Mouse (Mus musculus): ENCODE measurements around the gene Kalrn. TPM values are rescaled to one million over a fixed set of nuclear protein-coding genes. Genes with fewer than 3 reads are reported as not detected.
A peak's percentile ranks its signal among the peaks of the same experiment; 100 is the strongest.

The Kalrn gene
- total RNA-seq, 2 experiments from 2014 or later: 18.6 to 24.1 TPM

- DNase-seq (ENCODE audit: low spot score): no peak
These were observed 133.2 kb downstream of the Kalrn start for GRCm38 (mm10) chr16:34440019-34440615.

GRCm38 (mm10) chr16:34430131-34430530, 143.2 kb downstream of the Kalrn start:
- no peak for DNase-seq (ENCODE audit: low spot score)

- no peak for DNase-seq (ENCODE audit: low spot score)
These were observed 145.7 kb downstream of the Kalrn start for GRCm38 (mm10) chr16:34427654-34428053.

GRCm38 (mm10) chr16:34421473-34421872, 151.9 kb downstream of the Kalrn start:
- peak; percentile 31 for DNase-seq (ENCODE audit: low spot score)

GRCm38 (mm10) chr16:34417966-34418365, 155.4 kb downstream of the Kalrn start:
- peak; percentile 47 for DNase-seq (ENCODE audit: low spot score)

GRCm38 (mm10) chr16:34417383-34417782, 155.9 kb downstream of the Kalrn start:
- no peak for DNase-seq (ENCODE audit: low spot score)

GRCm38 (mm10) chr16:34414581-34414980, 158.8 kb downstream of the Kalrn start:
- no peak for DNase-seq (ENCODE audit: low spot score)

GRCm38 (mm10) chr16:34413868-34414333, 159.4 kb downstream of the Kalrn start:
- DNase-seq (ENCODE audit: low spot score): peak; percentile 57

- no peak for DNase-seq (ENCODE audit: low spot score)
These were observed 166.3 kb downstream of the Kalrn start for GRCm38 (mm10) chr16:34407036-34407435.

GRCm38 (mm10) chr16:34405094-34405493, 168.2 kb downstream of the Kalrn start:
- DNase-seq (ENCODE audit: low spot score): no peak

- DNase-seq (ENCODE audit: low spot score): no peak
These were observed 172.1 kb downstream of the Kalrn start for GRCm38 (mm10) chr16:34401216-34401615.

- no peak for DNase-seq (ENCODE audit: low spot score)
These were observed 173.1 kb downstream of the Kalrn start for GRCm38 (mm10) chr16:34400102-34400728.

GRCm38 (mm10) chr16:34395221-34395811, 178.0 kb downstream of the Kalrn start:
- no peak for DNase-seq (ENCODE audit: low spot score)

- DNase-seq (ENCODE audit: low spot score): no peak
These were observed 183.6 kb downstream of the Kalrn start for GRCm38 (mm10) chr16:34389520-34390271.

GRCm38 (mm10) chr16:34388871-34389270, 184.5 kb downstream of the Kalrn start:
- no peak for DNase-seq (ENCODE audit: low spot score)

GRCm38 (mm10) chr16:34385065-34385464, 188.3 kb downstream of the Kalrn start:
- no peak for DNase-seq (ENCODE audit: low spot score)

- DNase-seq (ENCODE audit: low spot score): no peak
These were observed 190.3 kb downstream of the Kalrn start for GRCm38 (mm10) chr16:34382992-34383391.

- DNase-seq (ENCODE audit: low spot score): no peak
These were observed 197.0 kb downstream of the Kalrn start for GRCm38 (mm10) chr16:34376166-34376857.

GRCm38 (mm10) chr16:34373519-34373918, 199.8 kb downstream of the Kalrn start:
- no peak for DNase-seq (ENCODE audit: low spot score)

GRCm38 (mm10) chr16:34372103-34372741, 201.1 kb downstream of the Kalrn start:
- DNase-seq (ENCODE audit: low spot score): peak; percentile 60

- no peak for DNase-seq (ENCODE audit: low spot score)
These were observed 214.1 kb downstream of the Kalrn start for GRCm38 (mm10) chr16:34359206-34359605.

Data from gastrocnemius, adult 18-20 months (tissue).